Mouse (Mus musculus) limb, embryonic 11.5 days (tissue): ENCODE measurements around the gene Prkcsh. TPM values are rescaled to one million over a fixed set of nuclear protein-coding genes. Genes with fewer than 3 reads are reported as not detected.

Experiments
- ATAC-seq: fragments of 200-750 bp; cut with Nextera tagmentation; 2 replicates; pipeline ENCODE4 v1.8.0; 2017; ENCODE audit warnings: low read depth; ENCODE audit not compliant: insufficient number of reproducible peaks, low FRiP score, low TSS enrichment
- DNase-seq: peaks from one replicate; pipeline ENCODE4 v3.0.0-alpha.2; 2015; ENCODE audit warnings: low spot score
- H3K27ac ChIP-seq: fragments of 300-500 bp; sonication (generic); replicated peaks from 2 replicates; pipeline ENCODE4 v1.5.1; 2014; ENCODE audit warnings: low read depth, mild to moderate bottlenecking, low read length
- H3K27me3 ChIP-seq: fragments of 300-500 bp; sonication (generic); 2 replicates; pipeline ENCODE4 v1.6.1; 2014; ENCODE audit warnings: mild to moderate bottlenecking, low read length, mixed read lengths; ENCODE audit not compliant: control insufficient read depth, insufficient read depth
- H3K36me3 ChIP-seq: fragments of 300-500 bp; sonication (generic); 2 replicates; pipeline ENCODE4 v1.6.1; 2014; ENCODE audit warnings: mild to moderate bottlenecking, low read length, moderate library complexity, mixed read lengths; ENCODE audit not compliant: control insufficient read depth, insufficient read depth
- H3K4me1 ChIP-seq: fragments of 300-500 bp; sonication (generic); 2 replicates; pipeline ENCODE4 v1.6.1; 2014; ENCODE audit warnings: low read length, mixed read lengths; ENCODE audit not compliant: control insufficient read depth, insufficient read depth
- H3K4me2 ChIP-seq: fragments of 300-500 bp; sonication (generic); 2 replicates; pipeline ENCODE4 v1.6.1; 2014; ENCODE audit warnings: low read depth, mild to moderate bottlenecking, moderate library complexity; ENCODE audit not compliant: severe bottlenecking
- H3K4me3 ChIP-seq: fragments of 300-500 bp; sonication (generic); 2 replicates; pipeline ENCODE4 v1.5.1; 2014; ENCODE audit warnings: low read depth, low read length
- H3K9ac ChIP-seq: fragments of 300-500 bp; sonication (generic); 2 replicates; pipeline ENCODE4 v1.6.1; 2014; ENCODE audit warnings: mild to moderate bottlenecking, low read length
- H3K9me3 ChIP-seq: fragments of 300-500 bp; sonication (generic); 2 replicates; pipeline ENCODE4 v1.6.1; 2016; ENCODE audit warnings: low read length; ENCODE audit not compliant: control insufficient read depth
- WGBS: fragments of 180-500 bp; shearing (Covaris S2); extraction: QIAGEN DNeasy Blood & Tissue Kit; methylation state at CpG from one replicate; pipeline ENCODE4 v1.1.7; 2014; 5-methylcytosine and 5-hydroxymethylcytosine counted together
- polyA plus RNA-seq: library from polyadenylated mRNA; unstranded; fragments of >200 nt; fragmentation: Nextera tagmentation; extraction: Ambion mirVana; gene quantifications from 2 replicates; pipeline ENCODE4 v1.2.1, GENCODE M21; 2014

Prkcsh gene
- polyA plus RNA-seq, 1 experiment from 2014 or later: 86.4 TPM

DNA sequence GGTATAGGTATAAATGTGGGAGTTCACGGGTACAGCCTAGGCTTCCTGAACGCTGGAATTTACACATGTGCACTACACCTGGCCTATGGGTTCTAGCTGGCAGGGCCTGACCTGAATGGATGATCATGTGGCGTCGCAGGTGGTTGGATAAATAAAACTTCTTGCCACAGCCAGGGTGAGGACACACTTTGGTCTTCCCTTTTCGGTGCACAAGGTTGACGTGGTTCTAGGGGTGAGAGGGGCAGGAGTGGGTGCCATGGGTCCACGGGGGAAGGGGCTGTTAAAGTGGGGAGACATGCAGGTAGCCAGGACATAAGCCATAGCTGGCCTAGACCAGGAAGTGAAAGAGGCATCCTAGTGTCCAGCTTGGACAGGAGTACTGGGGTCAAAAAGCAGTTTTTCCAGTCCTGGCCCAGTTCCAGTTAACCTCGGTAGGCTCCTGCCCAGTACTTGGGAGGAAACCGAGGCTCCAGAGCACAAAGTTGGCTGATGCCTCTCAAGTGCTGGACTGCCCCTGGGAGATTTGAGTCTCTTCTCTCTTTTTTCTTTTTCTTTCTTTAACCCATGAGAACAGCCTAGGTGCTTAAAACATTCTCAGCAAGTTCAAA lies 53.8 kb downstream of the Prkcsh start:
- Histone ChIP-seq H3K4me2 (no peak overlapping the region), H3K9ac (no peak overlapping the region), H3K4me3 (no peak overlapping the region), H3K27me3 (peaks cover 36% of the 10 kb centered on the region), H3K9me3 (no peaks in the 10 kb centered on the region), H3K36me3 (peaks cover 13% of the 10 kb centered on the region), H3K4me1 (peaks cover 6% of the 10 kb centered on the region), H3K27ac (no peak overlapping the region)
- ATAC-seq: no peak
- DNase-seq: no peak
- WGBS: 68% methylated on average over 9 of the region's 9 CpGs

DNA sequence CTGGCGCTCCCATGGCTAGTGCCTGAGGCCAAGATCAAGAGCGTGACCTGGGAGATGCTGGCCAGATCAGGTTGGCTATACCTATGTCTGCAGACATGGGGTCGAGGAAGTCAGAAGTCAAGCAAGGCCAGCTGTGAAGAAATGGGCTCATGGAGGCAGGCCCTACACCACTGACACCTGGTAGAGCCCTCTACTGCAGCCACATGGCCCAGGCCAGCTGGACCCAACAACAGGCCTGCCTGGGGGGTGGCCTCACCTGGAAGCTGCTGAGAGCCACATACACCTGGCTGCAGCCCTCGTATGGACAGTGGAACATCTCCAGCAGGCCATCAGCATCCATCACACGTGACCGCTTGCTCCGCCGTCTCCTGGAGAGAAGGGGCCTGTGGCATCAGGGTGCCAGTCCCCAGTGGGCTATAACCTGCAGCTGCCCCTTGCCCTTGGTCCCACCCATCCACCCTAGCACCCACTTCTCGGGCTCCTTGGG lies 54.5 kb downstream of the Prkcsh start:
- DNase-seq (no peak), ATAC-seq (no peak)
- no peak overlapping the region for H3K27ac ChIP-seq
- H3K9me3 ChIP-seq: no peaks in the 10 kb centered on the region
- peaks cover 3% of the 10 kb centered on the region; the same call in 1 of the 2 replicates for H3K4me1 ChIP-seq
- H3K36me3 ChIP-seq: peaks cover 14% of the 10 kb centered on the region
- no peak overlapping the region for H3K9ac ChIP-seq
- H3K4me2 ChIP-seq: no peak overlapping the region
- H3K4me3 ChIP-seq: no peak overlapping the region
- 90% methylated on average over 9 of the region's 9 CpGs for WGBS
- peaks cover 29% of the 10 kb centered on the region for H3K27me3 ChIP-seq

DNA sequence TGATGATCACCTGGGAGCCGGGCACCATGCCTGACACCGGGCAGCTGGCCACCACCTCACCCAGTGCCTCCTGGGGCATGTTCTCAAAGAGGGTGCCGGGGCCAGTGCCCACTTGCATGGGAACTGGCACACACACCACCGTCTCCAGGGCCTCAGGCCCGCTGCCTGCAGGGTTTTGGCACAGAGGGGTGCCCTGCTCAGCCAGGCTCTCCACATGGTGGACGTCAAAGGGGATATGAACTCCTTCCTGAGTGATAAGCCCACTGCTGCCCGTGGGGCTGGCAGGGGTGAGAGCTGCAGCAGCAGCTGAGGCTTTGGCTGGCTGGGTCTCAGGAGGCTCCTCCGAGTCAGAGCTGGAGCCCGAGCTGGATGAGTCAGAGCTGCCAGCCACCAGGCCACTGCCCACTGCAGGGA lies 55.4 kb downstream of the Prkcsh start:
- Histone ChIP-seq H3K9ac (no peak overlapping the region), H3K4me2 (no peak overlapping the region), H3K4me3 (no peak overlapping the region), H3K9me3 (no peaks in the 10 kb centered on the region), H3K27ac (no peak overlapping the region), H3K27me3 (peaks cover 20% of the 10 kb centered on the region), H3K4me1 (peaks cover 3% of the 10 kb centered on the region; the same call in 1 of the 2 replicates), H3K36me3 (peaks cover 17% of the 10 kb centered on the region)
- DNase-seq (no peak), ATAC-seq (no peak)
- WGBS: 90% methylated on average over 9 of the region's 9 CpGs

DNA sequence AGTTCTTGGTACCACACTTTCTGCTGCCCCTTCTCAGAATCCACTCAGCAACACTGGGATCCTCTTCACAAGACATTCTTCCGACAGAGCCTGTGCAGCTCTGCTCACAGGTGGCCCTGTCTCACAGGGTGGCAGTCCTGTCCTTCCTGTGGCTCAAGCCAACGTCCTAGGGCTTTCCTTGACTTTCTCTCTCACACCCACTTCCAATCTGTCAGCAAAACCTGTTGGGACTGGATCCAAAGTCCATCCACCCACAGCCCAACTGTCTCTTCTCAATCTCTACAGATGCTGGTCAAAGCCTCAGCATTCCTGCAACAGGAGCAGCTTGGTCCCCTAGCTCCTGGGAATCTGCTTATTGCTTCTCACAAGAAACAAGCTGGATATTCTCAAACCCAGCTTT lies 58.7 kb downstream of the Prkcsh start:
- peaks cover 28% of the 10 kb centered on the region for H3K36me3 ChIP-seq

More for the DNA sequence above, 58.7 kb downstream of the Prkcsh start:
- no peak overlapping the region for H3K27ac ChIP-seq
- 73% methylated on average over 2 of the region's 2 CpGs for WGBS
- no peak overlapping the region for H3K4me3 ChIP-seq
- H3K9ac ChIP-seq: no peak overlapping the region
- H3K27me3 ChIP-seq: no peaks in the 10 kb centered on the region
- ATAC-seq (no peak), DNase-seq (no peak)
- no peaks in the 10 kb centered on the region for H3K4me1 ChIP-seq
- no peak overlapping the region for H3K4me2 ChIP-seq
- H3K9me3 ChIP-seq: no peaks in the 10 kb centered on the region

Other genes with a start within 250 kb of the Prkcsh start
- gene Spc24, start 242.5 kb upstream of the Prkcsh start, polyA plus RNA-seq: 176 and 183 TPM in 2 replicates
- gene Kank2, start 204.1 kb upstream of the Prkcsh start, polyA plus RNA-seq: 11.6 and 12.7 TPM in 2 replicates
- 0.64 and 0.82 TPM in 2 replicates for gene Angptl8, start 167.3 kb upstream of the Prkcsh start, polyA plus RNA-seq
- gene Dock6, start 150.2 kb upstream of the Prkcsh start, polyA plus RNA-seq: 37.4 and 42.7 TPM in 2 replicates
- 4.9 and 5.2 TPM in 2 replicates for gene Rab3d, start 84.6 kb upstream of the Prkcsh start, polyA plus RNA-seq
- 3.5 and 4.8 TPM in 2 replicates for gene Ccdc159, start 75.3 kb upstream of the Prkcsh start, polyA plus RNA-seq
- gene Tmem205, start 75.2 kb upstream of the Prkcsh start, polyA plus RNA-seq: 29.7 and 29.9 TPM in 2 replicates
- 6.6 and 8.2 TPM in 2 replicates for gene Plppr2, start 65.8 kb upstream of the Prkcsh start, polyA plus RNA-seq
- gene Swsap1, start 47.1 kb upstream of the Prkcsh start, polyA plus RNA-seq: 17.4 and 20.0 TPM in 2 replicates
- 4.9 and 5.8 TPM in 2 replicates for gene Epor, start 39.3 kb upstream of the Prkcsh start, polyA plus RNA-seq
- 1.6 and 2.5 TPM in 2 replicates for gene Rgl3, start 13.4 kb upstream of the Prkcsh start, polyA plus RNA-seq
- 1.8 and 2.1 TPM in 2 replicates for gene Ccdc151, start 172 bp upstream of the Prkcsh start, polyA plus RNA-seq
- gene Elavl3, start 49.2 kb downstream of the Prkcsh start, polyA plus RNA-seq: 0.10 and 0.11 TPM in 2 replicates
- gene Gm49318, start 68.5 kb downstream of the Prkcsh start, polyA plus RNA-seq: not detected in 2 replicates
- 5.8 and 8.7 TPM in 2 replicates for gene Zfp653, start 68.6 kb downstream of the Prkcsh start, polyA plus RNA-seq
- gene Ecsit, start 82.6 kb downstream of the Prkcsh start, polyA plus RNA-seq: 29.1 and 29.9 TPM in 2 replicates
- gene Cnn1, start 96.4 kb downstream of the Prkcsh start, polyA plus RNA-seq: 0.84 and 0.89 TPM in 2 replicates
- gene Elof1, start 114.4 kb downstream of the Prkcsh start, polyA plus RNA-seq: 223 and 231 TPM in 2 replicates
- 13.2 and 14.2 TPM in 2 replicates for gene Acp5, start 132.9 kb downstream of the Prkcsh start, polyA plus RNA-seq
- gene Pigyl, start 154.0 kb downstream of the Prkcsh start, polyA plus RNA-seq: 58.4 and 60.8 TPM in 2 replicates
- gene Zfp872, start 185.3 kb downstream of the Prkcsh start, polyA plus RNA-seq: 0.06 TPM in 1 of 2 replicates, not detected in the other
- 10.3 and 15.2 TPM in 2 replicates for gene Zfp809, start 222.9 kb downstream of the Prkcsh start, polyA plus RNA-seq